Mouse (Mus musculus) heart, adult 2 months (tissue): Measurements from ENCODE around the gene Rab35.

Experiments used
- CTCF ChIP-seq: fragments of 200-600 bp; IDR thresholded peaks from 2 replicates; pipeline ENCODE4 v1.8.1; 2022; ENCODE audit warnings: antibody characterized with exemption, mild to moderate bottlenecking, moderate library complexity
- POLR2A ChIP-seq: fragments of 200-500 bp; IDR thresholded peaks from 2 replicates; pipeline ENCODE4 v1.6.1; 2011; ENCODE audit warnings: mild to moderate bottlenecking, low read depth, low read length, control low read depth; ENCODE audit not compliant: insufficient read depth

GRCm38 (mm10) chr5:115662658-115663057, 30.9 kb downstream of the Rab35 start:
- no peak for TF ChIP-seq CTCF
- no peak for TF ChIP-seq POLR2A
